Mouse (Mus musculus) stomach, postnatal 0 days (tissue): ENCODE results near the gene Zfp970.
"Not testable (repeated sequence)": the region's sequence is repeated elsewhere in the genome, so short reads cannot be mapped to it uniquely, and the experiment has no call there.

ENCODE experiments used
- CTCF ChIP-seq: IDR thresholded peaks from 2 replicates; pipeline ENCODE4 v1.5.1; 2016; ENCODE audit warnings: antibody characterized with exemption, low read depth, mild to moderate bottlenecking, moderate library complexity
- EP300 ChIP-seq: optimal IDR thresholded peaks from 2 replicates; pipeline ENCODE3; 2016; ENCODE audit warnings: antibody characterized with exemption

DNA sequence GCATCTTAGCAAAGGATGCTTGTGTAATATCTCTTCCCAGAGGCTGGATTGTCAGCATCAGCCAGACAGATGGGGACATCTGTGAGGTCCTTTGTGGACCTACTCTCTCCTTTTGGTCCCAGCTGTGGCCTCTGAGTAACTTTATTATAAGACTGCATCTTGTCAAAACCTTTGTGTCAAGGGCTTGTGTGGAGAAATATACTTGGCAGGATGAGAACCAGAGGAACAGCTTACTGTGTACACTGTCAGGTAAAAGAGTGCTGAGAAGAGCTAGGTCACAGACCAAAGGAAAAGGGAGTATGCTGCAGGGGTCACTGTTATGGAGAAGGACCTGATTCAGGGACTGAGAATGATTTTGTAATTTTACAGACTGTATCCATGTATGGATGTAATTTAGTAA lies 3.7 kb downstream of the Zfp970 start:
- not testable (repeated sequence) for TF ChIP-seq CTCF, EP300
